Mouse (Mus musculus): ENCODE measurements at regions not wholly inside any gene's neighbourhood (a gene's known extent, or its start where the extent isn't known, plus 50 kb on each side); places are given as distances from the start of the nearest gene placed in this dataset.

DNA sequence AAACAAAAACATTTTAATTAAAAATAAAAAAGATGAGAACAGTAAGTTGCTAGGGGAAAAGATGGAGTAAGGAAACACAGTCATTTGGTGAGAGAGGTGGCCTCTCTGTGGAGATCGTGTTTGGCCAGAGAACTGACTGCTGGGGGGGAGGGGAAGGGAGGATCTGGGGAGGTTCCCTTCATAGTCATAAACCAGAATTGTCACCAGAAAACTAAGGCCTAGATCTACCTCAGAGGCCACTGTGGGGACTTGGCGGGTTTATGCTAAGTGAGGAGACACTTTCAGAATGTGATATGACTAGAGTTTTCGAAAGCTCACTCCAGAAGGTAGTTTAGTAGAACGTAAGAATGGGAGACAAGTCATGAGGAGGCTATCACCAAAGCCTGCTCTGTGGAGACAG, 339.4 kb upstream of the Rnaseh2b start:
- Histone ChIP-seq H3K27me3 (no peaks in the 10 kb centered on the region), H3K36me3 (no peaks in the 10 kb centered on the region), H3K27ac (no peak overlapping the region), H3K9me3 (no peaks in the 10 kb centered on the region), H3K9ac (no peak overlapping the region), H3K4me3 (no peak overlapping the region), H3K4me1 (peaks cover 16% of the 10 kb centered on the region), H3K4me2 (no peak overlapping the region)
- ATAC-seq (ENCODE audit: insufficient number of reproducible peaks, low FRiP score, low TSS enrichment, low read depth) = no peak
- WGBS = 85% methylated on average over 4 of the region's 4 CpGs

DNA sequence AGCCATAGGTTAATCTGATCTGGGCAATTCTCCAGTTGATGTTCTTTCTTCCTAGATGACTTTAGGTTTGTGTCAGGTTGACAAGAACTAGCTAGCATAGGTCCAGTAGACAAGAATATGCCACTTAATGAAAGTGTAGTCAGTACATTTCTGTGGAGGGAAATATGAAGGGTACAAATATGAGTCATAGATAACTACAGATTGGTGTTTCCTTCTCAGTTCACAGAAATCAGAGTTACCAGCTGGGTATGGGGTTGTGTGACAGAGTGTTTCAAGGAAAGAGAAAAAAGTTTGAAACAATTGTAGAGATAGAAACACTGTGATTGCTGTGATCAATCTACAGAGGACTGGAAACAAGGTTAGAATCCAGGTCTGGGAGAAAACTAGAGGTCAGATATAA, 337.0 kb upstream of the Rnaseh2b start:
- Histone ChIP-seq H3K4me1 (peaks cover 14% of the 10 kb centered on the region), H3K4me3 (no peak overlapping the region), H3K27ac (no peak overlapping the region), H3K4me2 (no peak overlapping the region), H3K9me3 (no peaks in the 10 kb centered on the region), H3K36me3 (no peaks in the 10 kb centered on the region), H3K27me3 (no peaks in the 10 kb centered on the region), H3K9ac (no peak overlapping the region)
- no peak for ATAC-seq (ENCODE audit: insufficient number of reproducible peaks, low FRiP score, low TSS enrichment, low read depth)

DNA sequence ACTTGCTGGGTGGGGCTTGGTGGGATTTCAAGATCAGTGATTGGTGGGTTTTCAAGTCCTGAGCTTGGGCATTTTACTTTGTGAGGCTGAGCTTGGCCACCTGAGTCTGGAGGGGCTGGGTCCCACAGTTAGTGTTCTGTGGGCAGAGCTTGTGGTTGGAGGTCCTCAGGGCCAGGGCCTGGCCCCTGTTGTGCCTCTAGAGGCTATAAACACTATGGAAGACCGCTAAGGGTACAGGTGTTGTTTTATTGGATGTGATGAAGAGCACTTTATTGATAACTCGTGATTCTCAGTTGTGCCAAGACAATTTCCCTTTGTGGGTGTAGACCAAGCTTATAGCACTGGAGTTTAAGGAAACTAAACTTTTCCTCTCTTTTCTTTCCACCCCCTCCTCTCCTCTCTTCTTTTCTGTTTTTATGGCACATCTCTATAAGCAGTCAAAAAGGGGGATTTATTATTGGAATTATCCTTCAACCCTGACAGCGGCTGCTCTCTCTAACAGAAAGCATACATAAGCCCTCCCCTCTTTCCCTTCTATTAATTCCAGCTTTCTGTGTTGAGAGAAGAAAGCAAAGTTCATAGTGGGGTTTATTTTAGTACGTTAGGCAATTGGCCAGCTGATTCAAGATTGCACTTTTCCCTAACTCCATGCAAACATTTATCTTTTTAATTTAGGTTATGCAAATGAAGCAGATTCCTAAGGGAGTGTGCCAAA, 332.0 kb upstream of the Rnaseh2b start:
- ATAC-seq (ENCODE audit: insufficient number of reproducible peaks, low FRiP score, low TSS enrichment, low read depth) = no peak
- WGBS = 34% methylated on average over 4 of the region's 4 CpGs

DNA sequence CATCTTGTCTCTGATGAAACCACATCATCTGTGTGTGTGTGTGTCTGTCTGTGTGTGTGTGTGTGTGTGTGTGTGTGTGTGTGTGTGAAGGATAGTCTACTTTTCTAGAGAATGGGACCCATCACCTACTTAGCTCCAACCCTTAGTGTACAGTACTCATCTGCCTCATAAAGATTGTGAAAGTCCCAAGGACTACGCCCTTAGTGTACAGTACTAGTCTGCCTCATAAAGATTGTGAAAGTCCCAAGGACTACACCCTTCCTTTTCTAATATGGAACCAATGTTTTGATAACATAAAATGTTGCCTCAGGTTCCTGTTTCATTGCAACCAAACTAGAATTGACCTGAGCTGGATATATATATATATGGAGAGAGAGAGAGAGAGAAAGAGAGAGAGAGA, 323.9 kb upstream of the Rnaseh2b start:
- 91% methylated on average over 1 of the region's 1 CpGs for WGBS
- no peak for ATAC-seq (ENCODE audit: insufficient number of reproducible peaks, low FRiP score, low TSS enrichment, low read depth)
- Histone ChIP-seq H3K36me3 (no peaks in the 10 kb centered on the region), H3K9me3 (no peaks in the 10 kb centered on the region), H3K4me3 (no peak overlapping the region), H3K4me2 (no peak overlapping the region), H3K4me1 (peaks cover 5% of the 10 kb centered on the region; the same call in 1 of the 2 replicates), H3K9ac (no peak overlapping the region), H3K27ac (no peak overlapping the region), H3K27me3 (no peaks in the 10 kb centered on the region)

More for the DNA sequence above, 332.0 kb upstream of the Rnaseh2b start:
- Histone ChIP-seq H3K9me3 (no peaks in the 10 kb centered on the region), H3K27me3 (no peaks in the 10 kb centered on the region), H3K4me2 (no peak overlapping the region), H3K36me3 (no peaks in the 10 kb centered on the region), H3K27ac (peak overlapping the region; percentile 9; the same call in 1 of the 2 replicates), H3K4me1 (peaks cover 9% of the 10 kb centered on the region), H3K9ac (no peak overlapping the region), H3K4me3 (no peak overlapping the region)

DNA sequence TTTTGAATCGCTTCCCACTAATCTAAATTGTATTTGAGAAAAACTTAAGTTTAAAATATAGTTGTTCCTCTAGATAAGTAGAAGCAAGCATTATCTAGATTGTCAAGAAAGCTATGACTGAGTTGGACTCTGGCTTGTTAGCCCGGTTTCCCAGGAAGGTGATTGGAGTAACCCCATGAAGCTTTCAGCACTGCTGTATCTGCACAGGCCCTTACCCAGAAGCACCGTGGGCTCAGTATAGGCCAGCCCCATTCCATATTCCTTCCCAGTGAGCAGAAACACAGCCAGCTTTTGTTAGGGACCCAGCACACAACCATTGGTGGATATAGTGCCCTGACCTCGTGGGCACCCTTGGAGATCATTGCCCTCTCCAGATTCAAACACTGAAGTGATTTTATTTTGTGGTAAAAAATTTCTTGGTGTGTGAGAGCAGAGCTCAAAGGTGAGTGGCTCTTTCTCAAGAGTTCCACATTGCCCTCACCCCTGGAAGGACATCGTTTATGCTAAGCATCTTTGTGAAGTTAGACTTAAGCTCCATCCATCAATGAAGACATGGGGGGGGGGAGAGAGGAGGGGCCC, 323.3 kb upstream of the Rnaseh2b start:
- H3K27ac ChIP-seq = no peak overlapping the region
- H3K27me3 ChIP-seq = no peaks in the 10 kb centered on the region
- ATAC-seq (ENCODE audit: insufficient number of reproducible peaks, low FRiP score, low TSS enrichment, low read depth) = no peak
- H3K4me1 ChIP-seq = peaks cover 5% of the 10 kb centered on the region; the same call in 1 of the 2 replicates
- no peaks in the 10 kb centered on the region for H3K9me3 ChIP-seq
- WGBS = 79% methylated on average over 5 of the region's 5 CpGs
- no peak overlapping the region for H3K9ac ChIP-seq
- H3K4me2 ChIP-seq = no peak overlapping the region
- no peaks in the 10 kb centered on the region for H3K36me3 ChIP-seq
- H3K4me3 ChIP-seq = no peak overlapping the region

DNA sequence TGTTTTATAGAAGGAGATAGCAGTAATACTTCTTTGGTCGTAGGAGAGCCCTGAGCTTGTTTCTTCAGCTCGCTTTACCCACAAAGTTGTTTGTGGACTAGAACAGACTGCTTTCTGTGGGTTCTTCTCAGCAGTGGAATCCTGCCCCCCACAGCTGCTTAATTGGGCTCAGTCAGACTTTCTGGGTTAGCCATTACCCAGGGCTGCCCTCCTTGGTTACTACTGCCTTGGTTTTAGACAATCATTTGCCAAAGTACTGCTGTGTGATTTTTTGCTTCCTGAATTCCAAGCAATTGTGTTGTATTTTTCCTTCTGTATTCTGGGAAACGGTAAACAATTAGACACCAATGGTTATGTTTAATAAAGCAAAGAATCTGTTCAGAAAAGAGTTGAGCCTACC, 321.8 kb upstream of the Rnaseh2b start:
- H3K9me3 ChIP-seq = no peaks in the 10 kb centered on the region
- H3K36me3 ChIP-seq = no peaks in the 10 kb centered on the region
- H3K4me3 ChIP-seq = no peak overlapping the region
- no peak overlapping the region for H3K4me2 ChIP-seq
- H3K4me1 ChIP-seq = peaks cover 11% of the 10 kb centered on the region
- no peak overlapping the region for H3K9ac ChIP-seq
- no peaks in the 10 kb centered on the region for H3K27me3 ChIP-seq
- no peak for ATAC-seq (ENCODE audit: insufficient number of reproducible peaks, low FRiP score, low TSS enrichment, low read depth)
- 84% methylated on average over 3 of the region's 3 CpGs for WGBS
- no peak overlapping the region; the same call in 1 of the 2 replicates for H3K27ac ChIP-seq

DNA sequence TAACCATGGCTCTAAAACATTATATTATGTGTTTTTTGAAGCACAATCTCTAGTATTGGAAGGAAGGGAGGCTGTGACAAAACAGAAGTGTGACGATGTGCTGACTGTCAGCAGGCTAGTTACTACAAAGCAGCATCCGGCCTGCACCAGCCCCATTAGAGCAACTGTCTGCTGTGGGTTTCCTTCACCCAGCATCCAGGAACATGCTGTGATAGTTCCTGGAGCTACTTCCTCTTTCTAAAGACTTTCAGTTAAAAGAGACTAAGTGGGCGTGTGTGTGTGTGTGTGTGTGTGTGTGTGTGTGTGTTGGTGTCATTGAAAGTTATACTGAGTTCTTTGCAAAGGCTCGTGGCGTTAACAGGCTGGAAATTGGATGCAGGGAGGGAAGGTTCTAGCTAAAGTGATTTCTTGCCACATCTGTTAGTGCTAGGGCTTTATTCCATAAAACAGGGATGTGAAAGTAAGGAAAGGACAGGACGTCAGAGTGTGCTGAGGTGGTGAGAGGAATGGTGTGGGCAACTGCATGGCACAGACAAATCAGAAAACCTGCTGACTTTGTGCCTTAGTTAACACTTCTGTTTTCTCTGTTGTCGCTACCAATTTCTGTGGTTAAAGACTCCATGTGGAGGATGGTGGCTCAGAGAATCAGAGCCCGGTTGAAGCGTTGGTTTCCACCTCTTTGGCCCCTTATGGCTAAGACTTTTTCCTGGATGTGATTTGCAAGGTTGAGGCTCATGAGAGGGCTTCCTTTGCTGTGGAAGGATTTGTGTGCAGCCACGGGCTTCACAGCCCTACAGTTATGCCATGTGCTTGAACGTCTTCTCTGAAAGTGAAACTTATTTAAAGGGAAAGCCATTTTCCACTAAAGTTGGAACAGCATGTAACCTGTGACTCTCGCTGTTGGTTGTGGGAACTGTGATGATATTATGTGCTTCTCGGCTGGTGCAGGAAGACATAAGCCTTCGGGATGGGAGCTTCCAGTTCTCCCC, 321.0 kb upstream of the Rnaseh2b start:
- ATAC-seq (ENCODE audit: insufficient number of reproducible peaks, low FRiP score, low TSS enrichment, low read depth) = no peak
- 52% methylated on average over 14 of the region's 14 CpGs for WGBS

DNA sequence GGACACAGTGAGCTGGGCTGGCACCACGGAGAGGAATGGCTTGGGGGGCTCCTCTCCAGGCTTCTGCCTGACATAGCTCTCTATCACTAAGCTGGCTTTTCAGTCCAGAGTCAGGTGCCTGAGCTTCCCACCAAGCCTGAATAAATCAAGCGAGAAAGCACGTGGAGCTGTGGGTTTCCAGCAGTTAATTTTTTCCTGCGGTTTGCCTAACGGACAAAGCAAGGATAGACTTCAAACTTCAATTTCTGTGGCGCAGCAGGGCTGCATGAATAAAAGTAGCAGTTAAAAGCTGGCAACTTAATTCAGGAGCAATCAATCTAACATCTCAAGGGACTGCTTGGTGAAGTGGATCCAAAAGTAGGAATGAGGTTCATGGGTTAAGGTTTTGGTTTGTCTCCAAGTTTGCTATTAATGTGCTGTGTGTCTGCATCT, 317.1 kb upstream of the Rnaseh2b start:
- no peaks in the 10 kb centered on the region for H3K27me3 ChIP-seq
- no peak for ATAC-seq (ENCODE audit: insufficient number of reproducible peaks, low FRiP score, low TSS enrichment, low read depth)
- peaks cover 11% of the 10 kb centered on the region for H3K4me1 ChIP-seq
- 25% methylated on average over 6 of the region's 6 CpGs for WGBS
- no peak overlapping the region for H3K9ac ChIP-seq
- no peaks in the 10 kb centered on the region for H3K36me3 ChIP-seq
- no peak overlapping the region for H3K27ac ChIP-seq
- no peaks in the 10 kb centered on the region for H3K9me3 ChIP-seq
- H3K4me3 ChIP-seq = no peak overlapping the region
- H3K4me2 ChIP-seq = no peak overlapping the region

More for the DNA sequence above, 321.0 kb upstream of the Rnaseh2b start:
- Histone ChIP-seq H3K4me1 (peaks cover 11% of the 10 kb centered on the region), H3K4me2 (no peak overlapping the region), H3K9me3 (no peaks in the 10 kb centered on the region), H3K27me3 (no peaks in the 10 kb centered on the region), H3K9ac (no peak overlapping the region), H3K27ac (0 out of 2 replicates have a peak overlapping the region, but pooled peaks have one; percentile 0), H3K4me3 (no peak overlapping the region), H3K36me3 (no peaks in the 10 kb centered on the region)

DNA sequence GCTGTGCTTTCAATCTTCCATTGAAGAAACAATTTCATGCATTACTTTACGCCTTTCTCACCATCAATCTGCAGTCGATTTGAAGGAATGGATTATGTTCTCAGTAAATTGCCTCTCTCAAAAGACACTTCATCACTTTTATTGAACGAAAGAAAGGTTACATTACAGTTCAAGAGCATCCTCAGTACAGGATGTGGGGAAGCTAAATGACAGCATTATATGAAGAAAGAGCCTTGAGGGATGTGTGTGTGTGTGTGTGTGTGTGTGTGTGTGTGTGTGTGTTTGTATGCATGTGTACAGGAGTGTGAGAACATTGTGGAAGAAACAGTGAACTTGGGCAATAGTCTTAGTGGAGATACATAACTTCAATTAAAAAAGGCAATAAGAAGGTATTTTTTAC, 311.8 kb upstream of the Rnaseh2b start:
- Histone ChIP-seq H3K4me1 (peaks cover 4% of the 10 kb centered on the region; the same call in 1 of the 2 replicates), H3K9me3 (peaks cover 4% of the 10 kb centered on the region; the same call in 1 of the 2 replicates), H3K4me2 (no peak overlapping the region), H3K36me3 (no peaks in the 10 kb centered on the region), H3K4me3 (no peak overlapping the region), H3K9ac (no peak overlapping the region), H3K27ac (no peak overlapping the region), H3K27me3 (no peaks in the 10 kb centered on the region)
- WGBS = 72% methylated on average over 3 of the region's 3 CpGs
- ATAC-seq (ENCODE audit: insufficient number of reproducible peaks, low FRiP score, low TSS enrichment, low read depth) = no peak

DNA sequence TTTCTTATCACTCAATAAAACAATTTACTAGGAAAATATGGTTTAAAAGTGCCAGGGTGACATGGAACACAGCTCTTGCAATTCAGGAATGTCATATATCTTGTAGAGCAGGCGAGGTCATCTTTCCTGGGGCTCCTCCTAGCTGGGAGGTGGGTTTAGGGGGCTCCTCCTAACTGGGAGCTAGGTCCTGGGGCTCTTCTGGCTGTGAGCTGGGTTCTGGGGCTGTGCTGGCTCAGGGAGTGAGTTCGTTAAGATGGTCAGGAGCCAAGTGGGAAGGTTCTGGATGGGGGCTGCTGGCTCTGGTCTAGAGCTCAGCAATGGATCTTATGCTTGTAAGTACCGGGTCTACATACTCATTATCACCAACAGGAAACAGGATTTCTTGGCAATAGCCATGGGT, 306.8 kb upstream of the Rnaseh2b start:
- Histone ChIP-seq H3K4me3 (no peak overlapping the region), H3K4me1 (0 out of 2 replicates have a peak, but pooled peaks cover 9% of the 10 kb centered on the region), H3K9ac (no peak overlapping the region), H3K4me2 (no peak overlapping the region), H3K27me3 (no peaks in the 10 kb centered on the region), H3K36me3 (no peaks in the 10 kb centered on the region), H3K9me3 (peaks cover 4% of the 10 kb centered on the region; the same call in 1 of the 2 replicates), H3K27ac (peak overlapping the region; percentile 3; the same call in 1 of the 2 replicates)
- 36% methylated on average over 3 of the region's 3 CpGs for WGBS
- ATAC-seq (ENCODE audit: insufficient number of reproducible peaks, low FRiP score, low TSS enrichment, low read depth) = peak; percentile 76; the same call in 1 of the 2 replicates

DNA sequence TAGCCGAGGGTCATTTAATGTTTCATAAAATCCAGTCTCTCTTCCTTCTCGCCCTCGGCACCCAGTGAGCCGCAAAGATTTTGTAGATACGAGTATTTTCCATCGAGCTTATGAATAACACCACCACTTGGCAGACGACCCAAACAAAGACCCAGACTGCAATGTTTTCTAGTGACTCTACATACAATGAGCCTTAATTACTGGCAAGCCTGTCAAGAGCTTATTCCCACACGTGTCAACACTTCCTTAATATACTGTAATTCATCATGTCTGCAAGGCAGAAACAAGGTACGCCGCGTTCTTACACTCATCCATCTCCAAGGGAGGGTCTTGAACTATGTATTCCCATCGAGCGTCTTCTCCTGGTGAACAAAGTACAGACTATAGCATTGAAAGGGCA, 306.2 kb upstream of the Rnaseh2b start:
- ATAC-seq (ENCODE audit: insufficient number of reproducible peaks, low FRiP score, low TSS enrichment, low read depth) = no peak

More for the DNA sequence above, 306.2 kb upstream of the Rnaseh2b start:
- Histone ChIP-seq H3K4me3 (no peak overlapping the region), H3K9ac (no peak overlapping the region), H3K27ac (no peak overlapping the region), H3K4me1 (0 out of 2 replicates have a peak, but pooled peaks cover 9% of the 10 kb centered on the region), H3K4me2 (no peak overlapping the region), H3K9me3 (peaks cover 4% of the 10 kb centered on the region; the same call in 1 of the 2 replicates), H3K27me3 (no peaks in the 10 kb centered on the region), H3K36me3 (no peaks in the 10 kb centered on the region)
- WGBS = 46% methylated on average over 13 of the region's 13 CpGs

All from limb, embryonic 15.5 days (tissue).